Mouse (Mus musculus) large intestine, adult 2 months (tissue): ENCODE data around the gene Olfr1023. TPM values are rescaled to one million over a fixed set of nuclear protein-coding genes. Genes with fewer than 3 reads are reported as not detected.

Experiments
- DNase-seq: peaks from one replicate; pipeline ENCODE4 v3.0.0-alpha.2; 2012; ENCODE audit warnings: low read depth, low spot score
- WGBS: fragments of 180-500 bp; shearing (Covaris S2); methylation state at CpG from one replicate; pipeline ENCODE4 v1.1.7; 2018; 5-methylcytosine and 5-hydroxymethylcytosine counted together
- polyA plus RNA-seq: library from polyadenylated mRNA; depleted of rRNA; stranded (reverse); fragments of >200 nt; gene quantifications from 2 replicates; pipeline ENCODE4 v1.2.3, GENCODE M21; 2012; rRNA removed

Gene Olfr1023
- not detected in 2 replicates for polyA plus RNA-seq

- DNase-seq = no peak
- 48% methylated on average over 2 of the region's 2 CpGs for WGBS
Measured at GRCm38 (mm10) chr2:85885340-85885739, at the start of gene Olfr1023. Gene Olfr1023, plus strand, starts transcription at chr2:85885640.

DNA sequence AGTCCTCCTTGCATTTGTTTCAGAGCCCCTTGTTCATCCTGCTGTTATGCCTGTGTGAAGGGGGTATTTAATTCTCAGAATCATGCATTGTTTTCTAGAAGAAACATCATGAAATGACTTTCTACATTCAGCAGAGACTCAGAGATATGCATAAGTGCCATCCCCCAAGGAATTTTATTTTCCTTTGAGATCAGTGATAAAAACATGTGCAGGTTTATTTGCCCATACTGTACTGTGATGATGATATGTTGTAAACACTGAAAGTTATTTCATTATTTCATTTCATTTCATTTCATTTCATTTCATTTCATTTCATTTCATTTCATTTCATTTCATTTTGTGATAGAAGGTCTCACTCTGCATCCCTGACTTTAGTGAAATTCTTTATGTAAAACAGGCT, 40.1 kb upstream of the Olfr1023 start, which contains the start of gene Olfr1019:
Gene Olfr1019, minus strand, starts transcription at position 101 of the 400 bp plus-strand sequence.
- DNase-seq = no peak

DNA sequence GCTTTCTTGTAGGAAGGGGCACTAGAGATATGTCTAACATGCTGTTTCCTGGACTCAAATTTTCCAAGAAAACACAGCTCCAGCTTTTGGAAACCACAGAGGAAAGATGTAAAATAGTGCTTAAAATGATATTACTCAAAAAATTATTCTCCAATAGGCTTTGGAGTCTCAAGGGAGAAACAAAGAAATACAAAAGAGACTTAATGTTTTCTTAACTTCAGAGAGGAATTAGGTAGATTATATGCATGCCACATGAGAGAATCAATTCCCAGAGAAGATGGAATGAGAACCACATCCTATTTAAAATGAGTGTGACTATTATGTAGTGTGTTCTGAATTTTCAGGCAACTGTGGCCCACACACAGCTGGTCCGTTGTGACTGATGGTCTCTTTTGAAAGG, 38.7 kb upstream of the Olfr1023 start, which contains the start of gene Olfr1020:
Gene Olfr1020, plus strand, starts transcription at position 301 of the 400 bp plus-strand sequence.
- no peak for DNase-seq
- WGBS = 86% methylated on average over 1 of the region's 1 CpGs

DNA sequence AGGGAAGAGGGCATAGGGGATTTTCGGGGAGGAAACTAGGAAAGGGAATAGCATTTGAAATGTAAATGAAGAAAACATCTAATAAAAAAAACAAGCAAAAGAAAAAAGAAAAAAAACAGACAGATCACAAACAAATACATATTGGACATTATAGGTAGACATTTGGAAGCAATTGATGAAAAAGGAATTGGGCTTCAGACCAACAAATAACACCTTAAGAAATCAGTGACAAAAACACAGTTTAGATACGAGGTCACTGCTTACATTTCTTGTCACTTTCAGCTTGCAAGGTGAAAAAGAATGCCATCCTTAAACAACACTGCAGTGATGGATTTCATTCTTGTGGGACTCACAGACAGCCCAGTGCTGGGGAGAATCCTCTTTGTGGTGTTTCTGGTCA, 17.1 kb upstream of the Olfr1023 start, which contains the start of gene Olfr1022:
Gene Olfr1022, plus strand, starts transcription at position 301 of the 400 bp plus-strand sequence.
- DNase-seq = no peak
- WGBS = 40% methylated on average over 2 of the region's 2 CpGs

- 81% methylated on average over 3 of the region's 3 CpGs for WGBS
- DNase-seq = no peak
Measured at GRCm38 (mm10) chr2:85904952-85905351, 19.5 kb downstream of the Olfr1023 start, which contains the start of gene Olfr1024. Gene Olfr1024, minus strand, starts transcription at chr2:85905052.

DNA sequence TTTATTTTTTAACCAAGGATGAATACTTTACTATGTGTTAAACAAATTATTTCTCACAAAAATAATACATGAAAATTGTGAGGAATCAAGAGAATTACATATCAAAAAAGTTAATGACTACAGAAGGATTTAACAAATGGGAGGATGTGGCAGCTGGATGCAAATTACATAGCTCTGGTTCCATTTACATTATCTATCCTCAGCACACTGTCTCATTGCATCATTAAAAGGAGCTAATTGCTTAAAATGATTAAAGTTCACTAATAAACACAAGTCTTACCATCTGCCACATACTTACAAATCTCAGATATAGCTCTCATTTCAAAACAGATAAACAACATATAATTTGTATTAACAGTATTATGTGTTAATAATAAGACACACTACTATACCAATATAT, 27.8 kb downstream of the Olfr1023 start:
- no peak for DNase-seq

DNA sequence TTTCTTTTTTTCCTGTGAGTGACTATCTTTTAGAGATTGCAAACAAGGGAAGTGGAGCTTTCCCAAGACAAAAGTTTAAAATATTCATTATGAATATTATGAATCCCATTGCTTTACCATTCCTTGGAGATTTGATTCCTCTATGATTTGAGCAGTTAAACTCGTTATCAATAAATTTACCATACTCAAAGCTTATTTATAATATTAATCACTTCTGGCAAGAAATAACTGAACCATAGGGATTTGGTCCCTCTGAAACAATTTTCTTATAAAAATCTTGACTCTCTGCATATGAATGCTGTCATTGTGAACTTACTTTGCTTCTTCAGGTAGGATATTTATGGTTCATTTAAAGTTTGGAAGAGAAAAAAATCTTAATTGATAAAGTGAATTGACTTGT, 29.5 kb downstream of the Olfr1023 start, which contains the start of gene Olfr1025-ps1:
Gene Olfr1025-ps1, plus strand, starts transcription at position 301 of the 400 bp plus-strand sequence.
- 34% methylated on average over 1 of the region's 1 CpGs for WGBS
- DNase-seq = no peak

DNA sequence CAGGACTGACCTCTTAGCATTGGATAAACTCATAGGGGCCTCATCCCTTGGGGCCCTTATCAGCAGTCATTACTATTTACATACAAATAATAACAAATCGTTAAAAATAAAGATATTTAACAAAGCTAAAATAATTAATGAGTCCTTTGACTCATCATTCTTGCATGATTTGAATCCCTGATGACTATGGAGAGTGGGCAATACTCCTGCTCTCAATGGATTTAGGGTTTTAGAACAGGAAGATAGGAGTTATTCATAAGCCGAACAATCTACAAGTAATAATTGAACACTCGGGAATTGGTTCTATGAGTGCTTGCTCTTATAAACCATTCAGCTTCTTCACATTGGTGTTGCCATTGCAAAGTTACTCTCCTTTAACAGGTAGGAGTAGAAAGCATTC, 35.8 kb downstream of the Olfr1023 start, which contains the start of gene Olfr1026:
Gene Olfr1026, plus strand, starts transcription at position 301 of the 400 bp plus-strand sequence.
- WGBS = 89% methylated on average over 3 of the region's 3 CpGs
- DNase-seq = no peak

Other genes with a start within 250 kb of the Olfr1023 start
- gene Olfr1002, start 234.9 kb upstream of the Olfr1023 start, polyA plus RNA-seq = not detected in 2 replicates
- not detected in 2 replicates for gene Olfr154, start 221.2 kb upstream of the Olfr1023 start, polyA plus RNA-seq
- gene Olfr1006, start 206.9 kb upstream of the Olfr1023 start, polyA plus RNA-seq = not detected in 2 replicates
- gene Olfr1008, start 196.2 kb upstream of the Olfr1023 start, polyA plus RNA-seq = not detected in 2 replicates
- not detected in 2 replicates for gene Olfr1009, start 170.2 kb upstream of the Olfr1023 start, polyA plus RNA-seq
- not detected in 2 replicates for gene Olfr1012, start 122.9 kb upstream of the Olfr1023 start, polyA plus RNA-seq
- not detected in 2 replicates for gene Olfr1013, start 118.5 kb upstream of the Olfr1023 start, polyA plus RNA-seq
- gene Olfr1014, start 112.9 kb upstream of the Olfr1023 start, polyA plus RNA-seq = not detected in 2 replicates
- not detected in 2 replicates for gene Olfr1015, start 103.6 kb upstream of the Olfr1023 start, polyA plus RNA-seq
- gene Olfr1016, start 83.1 kb upstream of the Olfr1023 start, polyA plus RNA-seq = not detected in 2 replicates
- gene Olfr1018, start 67.2 kb upstream of the Olfr1023 start, polyA plus RNA-seq = not detected in 2 replicates
- gene Olfr1019, start 40.2 kb upstream of the Olfr1023 start, polyA plus RNA-seq = not detected in 2 replicates
- not detected in 2 replicates for gene Olfr1020, start 38.6 kb upstream of the Olfr1023 start, polyA plus RNA-seq
- not detected in 2 replicates for gene Olfr1022, start 17.0 kb upstream of the Olfr1023 start, polyA plus RNA-seq
- not detected in 2 replicates for gene Olfr1024, start 19.4 kb downstream of the Olfr1023 start, polyA plus RNA-seq
- gene Olfr1025-ps1, start 29.6 kb downstream of the Olfr1023 start, polyA plus RNA-seq = not detected in 2 replicates
- not detected in 2 replicates for gene Olfr1026, start 35.9 kb downstream of the Olfr1023 start, polyA plus RNA-seq
- not detected in 2 replicates for gene Olfr1028, start 64.8 kb downstream of the Olfr1023 start, polyA plus RNA-seq
- not detected in 2 replicates for gene Olfr1029, start 88.3 kb downstream of the Olfr1023 start, polyA plus RNA-seq
- not detected in 2 replicates for gene Olfr1030, start 93.6 kb downstream of the Olfr1023 start, polyA plus RNA-seq
- not detected in 2 replicates for gene Olfr1031, start 104.7 kb downstream of the Olfr1023 start, polyA plus RNA-seq
- gene Olfr1032, start 119.9 kb downstream of the Olfr1023 start, polyA plus RNA-seq = not detected in 2 replicates
- gene Olfr1033, start 135.0 kb downstream of the Olfr1023 start, polyA plus RNA-seq = 0.12 and 0.34 TPM in 2 replicates
- gene Olfr1034, start 160.2 kb downstream of the Olfr1023 start, polyA plus RNA-seq = 0.01 and 0.03 TPM in 2 replicates
- not detected in 2 replicates for gene Olfr1036, start 188.4 kb downstream of the Olfr1023 start, polyA plus RNA-seq
- gene Olfr1037, start 201.7 kb downstream of the Olfr1023 start, polyA plus RNA-seq = not detected in 2 replicates